ENCODE assay signal across 26 mouse cellular contexts in genomic region chrX:38311054-38311453, GRCm38 (mm10). TPM values are rescaled to one million over a fixed set of nuclear protein-coding genes. Genes with fewer than 3 reads are reported as not detected.
"Had no signal": no experiment of that assay in that cellular context is flagged by ENCODE, and none has a peak within 500 bp of the region (broad histone marks: within the 10 kb centered on the region; RNA-seq: fewer than 3 reads in every experiment).

No protein-coding gene starts in this region.

- H3K4me1 ChIP-seq: limb, embryonic 13.5 days; liver, embryonic 13.5 days had no signal

- H3K4me2 ChIP-seq: limb, embryonic 13.5 days; liver, embryonic 13.5 days; midbrain, embryonic 12.5 days; neural tube, embryonic 13.5 days had no signal

- H3K9me3 ChIP-seq: limb, embryonic 13.5 days; liver, embryonic 13.5 days; midbrain, embryonic 12.5 days; neural tube, embryonic 13.5 days had no signal

- H3K4me3 ChIP-seq: layer of hippocampus, adult 2 months; left cerebral cortex, adult 2 months; limb, embryonic 13.5 days; liver, embryonic 13.5 days; midbrain, embryonic 12.5 days; myocyte; neural tube, embryonic 13.5 days had no signal

- H3K9ac ChIP-seq: limb, embryonic 13.5 days; liver, embryonic 13.5 days; midbrain, embryonic 12.5 days; neural tube, embryonic 13.5 days had no signal

- ATAC-seq: intestine, postnatal 0 days; midbrain, embryonic 16.5 days had no signal

- H3K27me3 ChIP-seq: limb, embryonic 13.5 days; liver, embryonic 13.5 days; neural tube, embryonic 13.5 days had no signal

- H3K27ac ChIP-seq: kidney, postnatal 0 days; layer of hippocampus, adult 2 months; left cerebral cortex, adult 2 months; limb, embryonic 13.5 days; liver, embryonic 13.5 days; macrophage; midbrain, embryonic 12.5 days had no signal

- H3K36me3 ChIP-seq: limb, embryonic 13.5 days; liver, embryonic 13.5 days; midbrain, embryonic 12.5 days; neural tube, embryonic 13.5 days had no signal

- DNase-seq: kidney, adult 2 months; kidney, postnatal 25 days; layer of hippocampus, postnatal 36 days; left cerebral cortex, postnatal 4 days; liver, embryonic 13.5 days; retina, postnatal 1 day; right cerebral cortex, postnatal 25 days; thymus, adult 18-20 months; thymus, postnatal 36 days had no signal

RNA-seq across cellular contexts. Expression of gene Atp1b4, which starts 4.9 kb away (rescaled TPM):
- polyA plus RNA-seq: intestine, embryonic 14.5 days; intestine, postnatal 0 days; kidney, embryonic 14.5 days; large intestine, adult 2 months; liver, adult 2 months; macrophage; midbrain, embryonic 12.5 days; midbrain, embryonic 16.5 days; myocyte; spleen, adult 2 months; testis, adult 2 months; urinary bladder, adult 2 months had no signal

RNA-seq across cellular contexts. Expression of gene Tmem255a, which starts 58.8 kb away (rescaled TPM):
- polyA plus RNA-seq: liver, adult 2 months; macrophage had no signal
